Mouse (Mus musculus) neutrophil, adult 65 days (primary cell): ENCODE data around the gene Mapkbp1. TPM values are rescaled to one million over a fixed set of nuclear protein-coding genes. Genes with fewer than 3 reads are reported as not detected.

Source experiments
- total RNA-seq: library from RNA; stranded (reverse); gene quantifications from 2 replicates; pipeline ENCODE4 v1.2.4, GENCODE M21; 2023

The Mapkbp1 gene
- total RNA-seq, result 3.3 and 5.3 TPM in 2 replicates

DNA sequence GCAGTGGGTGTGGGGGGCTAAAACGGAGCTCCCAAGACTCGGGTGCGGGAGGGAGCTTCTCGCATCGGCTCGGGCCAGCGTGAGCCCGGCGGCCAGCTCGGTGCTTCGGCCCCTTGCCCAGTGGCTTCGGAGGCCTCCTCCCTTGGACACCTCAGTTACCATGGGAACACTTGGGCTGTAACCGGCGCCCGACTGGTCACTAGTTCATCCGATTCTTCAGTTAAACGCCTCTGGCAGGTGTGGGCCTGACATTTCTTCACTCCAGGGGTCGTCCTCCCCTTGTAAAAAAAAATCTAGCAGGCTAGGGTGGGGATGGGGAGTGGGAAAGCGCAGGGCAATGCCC is at the start of gene Mapkbp1:
Gene Mapkbp1 (plus strand): TSS at position 163 of the 343 bp plus-strand sequence.

DNA sequence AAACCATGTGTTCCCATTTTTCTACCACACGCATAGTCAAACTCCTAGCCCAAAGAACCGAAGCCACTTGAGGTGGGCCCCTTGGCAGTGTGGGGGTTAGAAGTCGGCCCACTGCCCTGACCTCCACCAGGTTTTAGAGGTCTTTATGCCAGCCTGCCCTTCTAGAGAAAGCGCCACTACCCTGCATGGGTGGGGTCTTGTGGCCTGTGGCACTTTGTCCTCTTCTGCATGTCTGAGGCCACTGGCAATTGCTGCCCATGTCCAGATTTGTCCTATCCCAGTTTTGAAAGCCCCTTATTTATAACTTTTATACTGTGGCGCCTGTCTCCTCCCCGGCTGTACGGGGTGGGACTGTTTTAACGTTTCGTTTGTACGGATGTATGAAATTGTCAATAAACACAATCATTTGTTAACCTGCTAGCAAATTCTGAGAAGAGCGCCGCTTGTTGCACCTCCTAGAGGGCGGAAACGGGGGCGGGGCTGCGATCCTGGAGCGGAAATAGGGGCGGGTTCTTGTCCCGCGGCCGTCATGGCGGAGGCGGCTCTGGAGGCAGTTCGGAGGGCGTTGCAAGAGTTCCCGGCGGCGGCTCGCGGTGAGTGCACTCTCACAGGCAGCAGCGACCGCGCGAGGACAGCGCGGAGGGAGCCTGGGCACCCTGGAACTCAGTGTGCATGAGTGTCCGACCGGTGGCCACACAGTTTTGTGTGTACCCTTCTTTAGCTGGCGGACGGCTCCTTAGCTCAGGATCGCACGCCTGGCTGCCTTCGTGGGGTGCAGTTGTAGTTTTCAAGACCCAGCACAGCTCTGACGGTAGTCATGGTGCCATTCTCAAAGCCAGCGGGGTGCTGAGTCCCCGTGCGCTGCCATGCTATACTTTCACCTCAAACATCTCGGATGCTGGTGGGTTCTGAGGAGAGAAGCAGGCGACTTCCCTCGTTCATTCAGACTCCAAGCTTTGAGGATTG is 54.8 kb downstream of the Mapkbp1 start, which contains the start of the genes Jmjd7 and Gm28042:
Gene Jmjd7 (plus strand): TSS at position 500 of the 966 bp plus-strand sequence.
Gene Gm28042 (plus strand): TSS at position 510 of the 966 bp plus-strand sequence.

DNA sequence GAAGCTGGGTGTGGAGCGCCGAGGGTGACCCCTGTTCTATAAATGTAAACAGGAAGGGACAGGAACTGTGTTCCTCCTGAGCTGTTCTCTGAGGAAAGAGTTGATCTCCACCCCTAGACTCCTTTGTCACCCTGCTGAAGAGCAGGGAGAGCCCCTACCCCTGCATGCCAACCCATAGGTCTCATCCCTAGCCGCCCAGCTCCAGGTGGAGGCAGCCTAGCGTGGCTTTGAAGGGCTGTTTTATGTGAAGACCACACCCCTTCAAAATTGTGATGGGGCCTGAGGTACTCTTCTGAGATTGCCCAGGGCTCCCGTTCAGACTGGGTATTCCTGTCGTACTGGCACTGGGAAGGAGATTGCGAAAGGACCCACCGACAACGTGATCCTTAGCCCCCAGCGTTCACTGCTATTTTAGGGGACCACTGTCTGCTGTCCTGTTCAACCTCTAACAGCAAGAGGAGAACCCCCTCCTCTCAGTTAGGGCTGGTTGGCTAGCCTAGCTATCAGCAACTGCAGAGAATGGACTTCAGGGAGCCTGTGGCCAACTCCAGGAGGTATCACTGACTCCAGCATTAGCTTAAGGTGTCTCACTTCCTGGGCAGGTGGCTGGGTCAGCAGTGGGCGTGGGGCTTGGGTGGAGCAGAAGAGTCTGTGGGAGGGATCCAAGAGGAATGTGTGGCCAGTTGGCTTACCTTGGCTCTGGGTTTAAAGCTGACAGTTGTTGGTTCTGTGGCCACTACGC is 60.4 kb downstream of the Mapkbp1 start, which contains the start of gene Pla2g4b:
Gene Pla2g4b (plus strand): TSS at position 692 of the 742 bp plus-strand sequence.

Other genes starting within 250 kb of the Mapkbp1 start
- gene Itpka, start 230.4 kb upstream of the Mapkbp1 start, total RNA-seq, result 0.35 TPM in 1 of 2 replicates, not detected in the other
- 0.39 TPM in 1 of 2 replicates, not detected in the other for gene Ltk, start 212.3 kb upstream of the Mapkbp1 start, total RNA-seq
- gene Rpap1, start 185.2 kb upstream of the Mapkbp1 start, total RNA-seq, result 7.1 and 7.9 TPM in 2 replicates
- gene Tyro3, start 175.0 kb upstream of the Mapkbp1 start, total RNA-seq, result not detected in 2 replicates
- 32.5 and 46.9 TPM in 2 replicates for gene Mga, start 75.5 kb upstream of the Mapkbp1 start, total RNA-seq
- gene Jmjd7, start 54.8 kb downstream of the Mapkbp1 start, total RNA-seq, result 2.8 and 3.0 TPM in 2 replicates
- gene Gm28042, start 54.8 kb downstream of the Mapkbp1 start, total RNA-seq, result not detected in 2 replicates
- 0.28 and 0.95 TPM in 2 replicates for gene Pla2g4b, start 60.7 kb downstream of the Mapkbp1 start, total RNA-seq
- 70.0 and 83.0 TPM in 2 replicates for gene Ehd4, start 181.9 kb downstream of the Mapkbp1 start, total RNA-seq